Mouse (Mus musculus): ENCODE measurements at regions not wholly inside any gene's neighbourhood (a gene's known extent, or its start where the extent isn't known, plus 50 kb on each side); places are given as distances from the start of the nearest gene placed in this dataset.

- no peak overlapping the region for H3K9ac ChIP-seq (ENCODE audit: control insufficient read depth, low read depth, low read length, poor library complexity, severe bottlenecking)
- H3K4me3 ChIP-seq (ENCODE audit: control insufficient read depth in 1 of 2, insufficient read depth in 1 of 2, low read depth in 2 of 2, low read length in 2 of 2): no peak overlapping the region
- TF ChIP-seq POLR2AphosphoS5 (IDR thresholded peaks at IDR 0.05; ENCODE audit: borderline replicate concordance, low read depth, low read length) (no peak), MAZ (IDR thresholded peaks at IDR 0.05; ENCODE audit: low read depth, low read length) (no peak), ELF1 (IDR thresholded peaks at IDR 0.05; ENCODE audit: low read depth, low read length) (no peak)
- no peaks in the 10 kb centered on the region for H3K4me1 ChIP-seq (ENCODE audit: control insufficient read depth in 1 of 2, insufficient read depth in 2 of 2, low read length in 2 of 2)
- H3K79me2 ChIP-seq (ENCODE audit: control insufficient read depth, insufficient read depth, low read length, poor library complexity): no peaks in the 10 kb centered on the region
- H3K27ac ChIP-seq (ENCODE audit: control insufficient read depth, low read depth, low read length): no peak overlapping the region
- peaks cover 0 to 3% of the 10 kb centered on the region in 2 experiments; a peak in 2 of 4 replicates for H3K27me3 ChIP-seq (ENCODE audit: control insufficient read depth in 1 of 2, insufficient read depth in 2 of 2, low read length in 2 of 2)
- no peak for DNase-seq (ENCODE audit: low read depth, low spot score)
- no peaks in the 10 kb centered on the region for H3K9me3 ChIP-seq (replicated peaks; ENCODE audit: insufficient read depth, low read length)
- no peaks in the 10 kb centered on the region for H3K36me3 ChIP-seq (ENCODE audit: control insufficient read depth in 1 of 2, insufficient read depth in 2 of 2, low read length in 2 of 2)
These were observed 50.9 kb upstream of the Papolg start for GRCm38 (mm10) chr11:23945966-23946365.
